Mouse (Mus musculus) midbrain, embryonic 15.5 days (tissue): ENCODE results near the gene Col25a1. TPM values are rescaled to one million over a fixed set of nuclear protein-coding genes. Genes with fewer than 3 reads are reported as not detected.
A peak's percentile ranks its signal among the peaks of the same experiment; 100 is the strongest.

ENCODE experiments used
- ATAC-seq: fragments of 200-750 bp; cut with Nextera tagmentation; replicated peaks from 2 replicates; pipeline ENCODE4 v1.8.0; 2017; ENCODE audit warnings: moderate TSS enrichment
- H3K27ac ChIP-seq: fragments of 300-500 bp; sonication (generic); 2 replicates; pipeline ENCODE4 v1.5.1; 2015; ENCODE audit warnings: mild to moderate bottlenecking, inconsistent platforms
- H3K27me3 ChIP-seq: fragments of 300-500 bp; sonication (generic); replicated peaks from 2 replicates; pipeline ENCODE4 v1.6.1; 2015; ENCODE audit warnings: inconsistent platforms
- H3K36me3 ChIP-seq: fragments of 300-500 bp; sonication (generic); replicated peaks from 2 replicates; pipeline ENCODE4 v1.6.1; 2015; ENCODE audit warnings: inconsistent platforms
- H3K4me1 ChIP-seq: fragments of 300-500 bp; sonication (generic); 2 replicates; pipeline ENCODE4 v1.6.1; 2015; ENCODE audit warnings: inconsistent platforms
- H3K4me2 ChIP-seq: fragments of 300-500 bp; sonication (generic); 2 replicates; pipeline ENCODE4 v1.6.1; 2015; ENCODE audit warnings: inconsistent platforms, mild to moderate bottlenecking, moderate library complexity
- H3K4me3 ChIP-seq: fragments of 300-500 bp; sonication (generic); 2 replicates; pipeline ENCODE4 v1.5.1; 2015; ENCODE audit warnings: mild to moderate bottlenecking, inconsistent platforms
- H3K9ac ChIP-seq: fragments of 300-500 bp; sonication (generic); 2 replicates; pipeline ENCODE4 v1.6.1; 2015; ENCODE audit warnings: mild to moderate bottlenecking, inconsistent platforms
- H3K9me3 ChIP-seq: fragments of 300-500 bp; sonication (generic); 2 replicates; pipeline ENCODE4 v1.6.1; 2016; ENCODE audit warnings: inconsistent platforms
- WGBS: fragments of 180-500 bp; shearing (Covaris S2); methylation state at CpG from one replicate; pipeline ENCODE4 v1.1.7; 2015; ENCODE audit warnings: mixed read lengths; 5-methylcytosine and 5-hydroxymethylcytosine counted together
- polyA plus RNA-seq: library from polyadenylated mRNA; unstranded; fragments of >200 nt; fragmentation: Nextera tagmentation; extraction: Ambion mirVana; gene quantifications from 2 replicates; pipeline ENCODE4 v1.2.1, GENCODE M21; 2015

Gene Col25a1
- polyA plus RNA-seq, 1 experiment from 2014 or later, result 15.3 TPM

- Histone ChIP-seq H3K4me3 (no peak overlapping the region), H3K27ac (no peak overlapping the region), H3K9me3 (no peaks in the 10 kb centered on the region), H3K27me3 (no peaks in the 10 kb centered on the region), H3K9ac (no peak overlapping the region), H3K36me3 (no peaks in the 10 kb centered on the region), H3K4me2 (no peak overlapping the region), H3K4me1 (peaks cover 6% of the 10 kb centered on the region; the same call in 1 of the 2 replicates)
- ATAC-seq, result no peak
- 90% methylated on average over 3 of the region's 3 CpGs for WGBS
Measured at GRCm38 (mm10) chr3:130300530-130300929, 169.2 kb downstream of the Col25a1 start.

- no peak overlapping the region for H3K27ac ChIP-seq
- no peaks in the 10 kb centered on the region for H3K36me3 ChIP-seq
- no peak overlapping the region for H3K9ac ChIP-seq
- H3K4me1 ChIP-seq, result peaks cover 7% of the 10 kb centered on the region; the same call in 1 of the 2 replicates
- no peak overlapping the region for H3K4me2 ChIP-seq
- WGBS, result 75% methylated on average over 12 of the region's 12 CpGs
- no peaks in the 10 kb centered on the region for H3K27me3 ChIP-seq
- ATAC-seq, result no peak
- H3K4me3 ChIP-seq, result no peak overlapping the region
- H3K9me3 ChIP-seq, result no peaks in the 10 kb centered on the region
Measured at GRCm38 (mm10) chr3:130303597-130303996, 172.3 kb downstream of the Col25a1 start.

- Histone ChIP-seq H3K4me3 (no peak overlapping the region), H3K9me3 (no peaks in the 10 kb centered on the region), H3K36me3 (no peaks in the 10 kb centered on the region), H3K9ac (no peak overlapping the region), H3K27me3 (no peaks in the 10 kb centered on the region), H3K4me2 (no peak overlapping the region), H3K27ac (no peak overlapping the region), H3K4me1 (peaks cover 11% of the 10 kb centered on the region; the same call in 1 of the 2 replicates)
- 52% methylated on average over 9 of the region's 9 CpGs for WGBS
- ATAC-seq, result peak; percentile 58
Measured at GRCm38 (mm10) chr3:130304827-130305226, 173.5 kb downstream of the Col25a1 start.

- WGBS, result 86% methylated on average over 9 of the region's 9 CpGs
- ATAC-seq, result no peak
- H3K27me3 ChIP-seq, result no peaks in the 10 kb centered on the region
- H3K27ac ChIP-seq, result no peak overlapping the region
- peaks cover 20% of the 10 kb centered on the region for H3K4me1 ChIP-seq
- H3K4me3 ChIP-seq, result no peak overlapping the region
- no peaks in the 10 kb centered on the region for H3K36me3 ChIP-seq
- no peak overlapping the region for H3K9ac ChIP-seq
- no peaks in the 10 kb centered on the region for H3K9me3 ChIP-seq
- no peak overlapping the region for H3K4me2 ChIP-seq
Measured at GRCm38 (mm10) chr3:130305686-130306085, 174.4 kb downstream of the Col25a1 start.

GRCm38 (mm10) chr3:130309277-130309676 lies 178.0 kb downstream of the Col25a1 start:
- ATAC-seq, result no peak
- Histone ChIP-seq H3K4me3 (no peak overlapping the region), H3K27me3 (no peaks in the 10 kb centered on the region), H3K4me1 (peaks cover 23% of the 10 kb centered on the region), H3K4me2 (no peak overlapping the region), H3K9me3 (no peaks in the 10 kb centered on the region), H3K27ac (no peak overlapping the region), H3K9ac (no peak overlapping the region), H3K36me3 (no peaks in the 10 kb centered on the region)
- WGBS, result 65% methylated on average over 4 of the region's 4 CpGs

- Histone ChIP-seq H3K9ac (no peak overlapping the region), H3K36me3 (no peaks in the 10 kb centered on the region), H3K9me3 (no peaks in the 10 kb centered on the region), H3K4me1 (peaks cover 18% of the 10 kb centered on the region), H3K27me3 (no peaks in the 10 kb centered on the region), H3K4me2 (0 out of 2 replicates have a peak overlapping the region, but pooled peaks have one; percentile 11), H3K27ac (no peak overlapping the region), H3K4me3 (no peak overlapping the region)
- ATAC-seq, result peak; percentile 79
- 31% methylated on average over 14 of the region's 14 CpGs for WGBS
Measured at GRCm38 (mm10) chr3:130310694-130311305, 179.5 kb downstream of the Col25a1 start.

GRCm38 (mm10) chr3:130313246-130313645 lies 181.9 kb downstream of the Col25a1 start:
- Histone ChIP-seq H3K4me1 (peaks cover 18% of the 10 kb centered on the region), H3K36me3 (no peaks in the 10 kb centered on the region), H3K9ac (no peak overlapping the region), H3K27me3 (no peaks in the 10 kb centered on the region), H3K9me3 (no peaks in the 10 kb centered on the region), H3K27ac (no peak overlapping the region), H3K4me2 (no peak overlapping the region), H3K4me3 (no peak overlapping the region)
- 76% methylated on average over 6 of the region's 6 CpGs for WGBS
- no peak for ATAC-seq

GRCm38 (mm10) chr3:130327039-130328015 lies 196.0 kb downstream of the Col25a1 start:
- Histone ChIP-seq H3K4me1 (peaks cover 2% of the 10 kb centered on the region; the same call in 1 of the 2 replicates), H3K36me3 (no peaks in the 10 kb centered on the region), H3K27me3 (no peaks in the 10 kb centered on the region), H3K27ac (no peak overlapping the region), H3K9me3 (no peaks in the 10 kb centered on the region), H3K4me3 (no peak overlapping the region), H3K4me2 (no peak overlapping the region), H3K9ac (no peak overlapping the region)
- WGBS, result 52% methylated on average over 13 of the region's 13 CpGs
- peak; percentile 79 for ATAC-seq

- WGBS, result 88% methylated on average over 9 of the region's 9 CpGs
- H3K4me2 ChIP-seq, result no peak overlapping the region
- H3K4me3 ChIP-seq, result no peak overlapping the region
- no peaks in the 10 kb centered on the region for H3K36me3 ChIP-seq
- no peak overlapping the region for H3K27ac ChIP-seq
- no peak overlapping the region for H3K9ac ChIP-seq
- H3K9me3 ChIP-seq, result no peaks in the 10 kb centered on the region
- no peak for ATAC-seq
- no peaks in the 10 kb centered on the region for H3K27me3 ChIP-seq
- H3K4me1 ChIP-seq, result peaks cover 2% of the 10 kb centered on the region; the same call in 1 of the 2 replicates
Measured at GRCm38 (mm10) chr3:130328909-130329308, 197.6 kb downstream of the Col25a1 start.

- H3K27me3 ChIP-seq, result no peaks in the 10 kb centered on the region
Measured at GRCm38 (mm10) chr3:130329833-130330555, 198.7 kb downstream of the Col25a1 start.

GRCm38 (mm10) chr3:130330556-130330950 lies 199.3 kb downstream of the Col25a1 start:
- Histone ChIP-seq H3K4me2 (no peak overlapping the region), H3K36me3 (no peaks in the 10 kb centered on the region), H3K4me3 (no peak overlapping the region), H3K9ac (no peak overlapping the region), H3K9me3 (no peaks in the 10 kb centered on the region), H3K27ac (no peak overlapping the region), H3K4me1 (peaks cover 2% of the 10 kb centered on the region; the same call in 1 of the 2 replicates), H3K27me3 (no peaks in the 10 kb centered on the region)
- 93% methylated on average over 3 of the region's 3 CpGs for WGBS
- no peak for ATAC-seq

More at GRCm38 (mm10) chr3:130329833-130330555, 198.7 kb downstream of the Col25a1 start:
- Histone ChIP-seq H3K9me3 (no peaks in the 10 kb centered on the region), H3K9ac (no peak overlapping the region), H3K27ac (no peak overlapping the region), H3K4me1 (peaks cover 2% of the 10 kb centered on the region; the same call in 1 of the 2 replicates), H3K4me3 (no peak overlapping the region), H3K36me3 (no peaks in the 10 kb centered on the region), H3K4me2 (no peak overlapping the region)
- ATAC-seq, result no peak
- 97% methylated on average over 9 of the region's 9 CpGs for WGBS
